Mouse (Mus musculus) lung, postnatal 0 days (tissue): ENCODE data around the gene Cpt1c. TPM values are rescaled to one million over a fixed set of nuclear protein-coding genes. Genes with fewer than 3 reads are reported as not detected.
A peak's percentile ranks its signal among the peaks of the same experiment; 100 is the strongest.
"Not testable (repeated sequence)": the region's sequence is repeated elsewhere in the genome, so short reads cannot be mapped to it uniquely, and the experiment has no call there.

ENCODE experiments used
- ATAC-seq: fragments of 200-750 bp; cut with Nextera tagmentation; 2 replicates; pipeline ENCODE4 v1.8.0; 2017; ENCODE audit warnings: moderate library complexity
- DNase-seq: peaks from one replicate; pipeline ENCODE4 v3.0.0-alpha.2; 2016; ENCODE audit warnings: low spot score
- H3K27ac ChIP-seq: fragments of 300-500 bp; sonication (generic); 2 replicates; pipeline ENCODE4 v1.5.1; 2014; ENCODE audit warnings: antibody characterized with exemption, mild to moderate bottlenecking, low read length, mixed read lengths
- H3K27me3 ChIP-seq: fragments of 300-500 bp; sonication (generic); replicated peaks from 2 replicates; pipeline ENCODE4 v1.6.1; 2014; ENCODE audit warnings: low read length, mixed read lengths; ENCODE audit not compliant: insufficient read depth
- H3K36me3 ChIP-seq: fragments of 300-500 bp; sonication (generic); 2 replicates; pipeline ENCODE4 v1.6.1; 2014; ENCODE audit warnings: low read length, mixed read lengths; ENCODE audit not compliant: insufficient read depth
- H3K4me1 ChIP-seq: fragments of 300-500 bp; sonication (generic); 2 replicates; pipeline ENCODE4 v1.6.1; 2014; ENCODE audit warnings: antibody characterized with exemption, low read depth, low read length, mixed read lengths; ENCODE audit not compliant: insufficient read depth
- H3K4me2 ChIP-seq: fragments of 300-500 bp; sonication (generic); replicated peaks from 2 replicates; pipeline ENCODE4 v1.6.1; 2014; ENCODE audit warnings: low read depth, mild to moderate bottlenecking, low read length, moderate library complexity, mixed read lengths
- H3K4me3 ChIP-seq: fragments of 300-500 bp; sonication (generic); 2 replicates; pipeline ENCODE4 v1.5.1; 2014; ENCODE audit warnings: low read depth, low read length
- H3K9ac ChIP-seq: fragments of 300-500 bp; sonication (generic); replicated peaks from 2 replicates; pipeline ENCODE4 v1.6.1; 2014; ENCODE audit warnings: low read depth, mild to moderate bottlenecking
- H3K9me3 ChIP-seq: fragments of 300-500 bp; sonication (generic); 2 replicates; pipeline ENCODE4 v1.6.1; 2016; ENCODE audit warnings: low read length, mixed read lengths
- CTCF ChIP-seq: IDR thresholded peaks from 2 replicates; pipeline ENCODE4 v1.5.1; 2016; ENCODE audit warnings: antibody characterized with exemption, mild to moderate bottlenecking
- EP300 ChIP-seq: IDR thresholded peaks from 2 replicates; pipeline ENCODE4 v1.6.1; 2016; ENCODE audit warnings: antibody characterized with exemption, mild to moderate bottlenecking, control low read depth
- WGBS: fragments of 180-500 bp; shearing (Covaris S2); extraction: QIAGEN DNeasy Blood & Tissue Kit; methylation state at CpG from one replicate; pipeline ENCODE4 v1.1.7; 2014; 5-methylcytosine and 5-hydroxymethylcytosine counted together
- polyA plus RNA-seq: library from polyadenylated mRNA; unstranded; fragments of >200 nt; fragmentation: Nextera tagmentation; extraction: Ambion mirVana; gene quantifications from 2 replicates; pipeline ENCODE4 v1.2.1, GENCODE M21; 2015

Gene Cpt1c
- 5.4 and 5.6 TPM in 2 replicates for polyA plus RNA-seq

- TF ChIP-seq CTCF (0 out of 2 replicates have a peak, but pooled peaks have one; percentile 13), EP300 (no peak)
- WGBS: 4% methylated on average over 20 of the region's 22 CpGs
- H3K4me3 ChIP-seq: peak within 1 kb of the TSS; percentile 30
- peak within 1 kb of the TSS; percentile 57 for H3K4me2 ChIP-seq
- H3K9ac ChIP-seq: no peak within 1 kb of the TSS
- no peaks in the 10 kb centered on the region for H3K9me3 ChIP-seq
- ATAC-seq (peak; percentile 30), DNase-seq (peak; percentile 88)
- peaks cover 6% of the 10 kb centered on the region for H3K36me3 ChIP-seq
- 0 out of 2 replicates have a peak within 1 kb of the TSS, but pooled peaks have one; percentile 26 for H3K27ac ChIP-seq
- no peaks in the 10 kb centered on the region for H3K27me3 ChIP-seq
- no peaks in the 10 kb centered on the region for H3K4me1 ChIP-seq
Observed at GRCm38 (mm10) chr7:44974383-44975116, at the start of gene Cpt1c. Cpt1c (minus strand) TSS chr7:44974851.

GRCm38 (mm10) chr7:45023711-45024110, 49.1 kb upstream of the Cpt1c start:
- not testable (repeated sequence) for H3K4me1 ChIP-seq, H3K4me3 ChIP-seq, H3K27me3 ChIP-seq, H3K27ac ChIP-seq, H3K9ac ChIP-seq, ATAC-seq, H3K4me2 ChIP-seq, H3K9me3 ChIP-seq
- peak; percentile 59 for TF ChIP-seq CTCF
- WGBS: 72% methylated on average over 5 of the region's 5 CpGs
- peak; percentile 56 for DNase-seq
- H3K36me3 ChIP-seq: peaks cover 21% of the 10 kb centered on the region; the same call in 1 of the 2 replicates

- Histone ChIP-seq H3K9me3 (no peaks in the 10 kb centered on the region), H3K4me1 (0 out of 2 replicates have a peak, but pooled peaks cover 5% of the 10 kb centered on the region), H3K27me3 (no peaks in the 10 kb centered on the region), H3K27ac (no peak overlapping the region), H3K4me3 (no peak overlapping the region), H3K36me3 (peaks cover 6% of the 10 kb centered on the region; the same call in 1 of the 2 replicates), H3K9ac (no peak overlapping the region), H3K4me2 (no peak overlapping the region)
- no peak for DNase-seq
- 62% methylated on average over 9 of the region's 9 CpGs for WGBS
- TF ChIP-seq EP300: no peak
- ATAC-seq: no peak
Observed at GRCm38 (mm10) chr7:45020225-45020624, 45.6 kb upstream of the Cpt1c start.

DNA sequence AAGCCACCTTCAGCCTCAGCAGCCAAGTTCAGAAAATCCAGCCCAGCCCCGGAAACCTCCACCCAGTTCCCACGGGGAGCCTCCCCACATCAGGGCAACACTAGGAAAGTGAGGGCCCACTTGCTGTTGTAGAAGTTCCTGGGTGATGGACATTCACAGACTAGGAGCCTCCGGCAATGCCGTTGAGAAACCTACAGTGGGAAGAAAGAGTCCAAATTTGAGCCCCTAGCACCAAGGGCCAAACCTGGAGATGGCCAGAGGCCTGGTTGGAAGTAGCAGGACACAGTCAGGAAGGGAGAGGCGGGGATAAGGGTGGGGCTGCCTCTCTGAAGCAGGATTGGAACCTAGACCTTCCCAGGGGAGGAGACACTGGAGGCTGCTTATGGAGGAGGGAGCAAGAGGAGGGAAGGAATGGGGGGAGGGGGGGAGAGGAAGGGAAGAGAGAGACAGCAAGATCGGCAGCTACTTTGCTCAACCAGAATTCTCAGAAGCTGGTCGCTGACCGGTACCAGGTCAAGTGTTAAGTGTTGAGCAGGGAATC, 44.5 kb upstream of the Cpt1c start:
- ATAC-seq (no peak), DNase-seq (peak; percentile 92)
- peaks cover 6% of the 10 kb centered on the region; the same call in 1 of the 2 replicates for H3K36me3 ChIP-seq
- WGBS: 15% methylated on average over 8 of the region's 8 CpGs
- peak overlapping the region; percentile 60 for H3K4me3 ChIP-seq
- H3K27me3 ChIP-seq: no peaks in the 10 kb centered on the region
- no peaks in the 10 kb centered on the region for H3K9me3 ChIP-seq
- H3K4me2 ChIP-seq: peak overlapping the region; percentile 59
- TF ChIP-seq EP300: peak; percentile 64
- no peak for TF ChIP-seq CTCF
- peak overlapping the region; percentile 46; the same call in 1 of the 2 replicates for H3K9ac ChIP-seq
- 0 out of 2 replicates have a peak, but pooled peaks cover 5% of the 10 kb centered on the region for H3K4me1 ChIP-seq
- peak overlapping the region; percentile 93 for H3K27ac ChIP-seq

- H3K27me3 ChIP-seq: no peaks in the 10 kb centered on the region
- H3K27ac ChIP-seq: peak within 1 kb of the TSS; percentile 100
- peak within 1 kb of the TSS; percentile 59 for H3K4me2 ChIP-seq
- H3K36me3 ChIP-seq: peaks cover 6% of the 10 kb centered on the region; the same call in 1 of the 2 replicates
- ATAC-seq (peak; percentile 89), DNase-seq (peak; percentile 100)
- H3K9me3 ChIP-seq: no peaks in the 10 kb centered on the region
- 0 out of 2 replicates have a peak, but pooled peaks cover 5% of the 10 kb centered on the region for H3K4me1 ChIP-seq
- peak; percentile 54 for TF ChIP-seq CTCF
- TF ChIP-seq EP300: peak; percentile 85
- whole genome bisulfite sequencing: 2% methylated on average over 33 of the region's 36 CpGs
- peak within 1 kb of the TSS; percentile 75 for H3K4me3 ChIP-seq
- H3K9ac ChIP-seq: peak within 1 kb of the TSS; percentile 62
Observed at GRCm38 (mm10) chr7:45017242-45018061, 42.8 kb upstream of the Cpt1c start, which contains the start of gene Rras. Rras (plus strand) TSS chr7:45017961.
